Mouse (Mus musculus) heart, adult 2 months (tissue): ENCODE results near the gene Zfp53.

Experiments used
- CTCF ChIP-seq: fragments of 200-600 bp; IDR thresholded peaks from 2 replicates; pipeline ENCODE4 v1.8.1; 2022; ENCODE audit warnings: antibody characterized with exemption, mild to moderate bottlenecking, moderate library complexity
- POLR2A ChIP-seq: fragments of 200-500 bp; IDR thresholded peaks from 2 replicates; pipeline ENCODE4 v1.6.1; 2011; ENCODE audit warnings: mild to moderate bottlenecking, low read depth, low read length, control low read depth; ENCODE audit not compliant: insufficient read depth

- TF ChIP-seq CTCF (no peak), POLR2A (no peak)
These were observed 753 bp downstream of the Zfp53 start for GRCm38 (mm10) chr17:21489500-21490001.
